Mouse (Mus musculus) brown adipose tissue, adult 24 weeks (tissue): ENCODE data around the gene Frmd4b. TPM values are rescaled to one million over a fixed set of nuclear protein-coding genes. Genes with fewer than 3 reads are reported as not detected.
A peak's percentile ranks its signal among the peaks of the same experiment; 100 is the strongest.
"Not testable (repeated sequence)": the region's sequence is repeated elsewhere in the genome, so short reads cannot be mapped to it uniquely, and the experiment has no call there.

Experiments
- H3K27ac ChIP-seq: fragments of 200-500 bp; replicated peaks from 2 replicates; pipeline ENCODE4 v1.5.1; 2012; ENCODE audit warnings: low read depth, mild to moderate bottlenecking, low read length
- H3K4me1 ChIP-seq: fragments of 200-500 bp; 2 replicates; pipeline ENCODE4 v1.6.1; 2012; ENCODE audit warnings: low read length, mixed read lengths; ENCODE audit not compliant: control insufficient read depth, insufficient read depth, insufficient read length
- H3K4me3 ChIP-seq: fragments of 200-500 bp; 2 replicates; pipeline ENCODE4 v1.5.1; 2012; ENCODE audit warnings: low read depth, mild to moderate bottlenecking, low read length, moderate library complexity; ENCODE audit not compliant: insufficient read depth
- polyA plus RNA-seq: library from polyadenylated mRNA; stranded (reverse); fragments of >200 nt; gene quantifications from 2 replicates; pipeline ENCODE4 v1.2.4, GENCODE M21; 2012; ENCODE audit not compliant: missing spikeins, insufficient read depth, insufficient read length

The Frmd4b gene
- polyA plus RNA-seq, 1 experiment: 3.2 TPM

DNA sequence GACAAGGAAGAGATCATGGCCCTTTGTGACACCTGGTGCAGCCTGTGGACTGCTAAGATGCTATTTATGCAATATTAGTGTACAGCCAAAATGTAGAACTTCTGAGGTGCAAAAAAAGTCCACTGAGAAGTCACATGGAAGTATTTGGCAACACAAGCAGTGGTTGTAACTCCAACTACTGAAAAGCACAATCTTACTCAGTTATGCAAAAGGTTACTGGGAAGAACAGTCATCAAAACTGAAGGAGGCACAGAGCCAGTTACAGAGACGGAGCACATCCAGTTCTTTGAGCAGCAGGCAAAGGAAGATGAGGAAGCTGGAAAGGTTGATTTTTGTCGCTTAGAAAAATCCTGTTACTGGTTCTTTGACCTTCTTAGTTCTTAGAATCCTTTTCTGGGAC is 167.5 kb downstream of the Frmd4b start:
- Histone ChIP-seq H3K27ac (peak overlapping the region; percentile 46), H3K4me1 (peaks cover 7% of the 10 kb centered on the region; the same call in 1 of the 2 replicates), H3K4me3 (no peak overlapping the region)

DNA sequence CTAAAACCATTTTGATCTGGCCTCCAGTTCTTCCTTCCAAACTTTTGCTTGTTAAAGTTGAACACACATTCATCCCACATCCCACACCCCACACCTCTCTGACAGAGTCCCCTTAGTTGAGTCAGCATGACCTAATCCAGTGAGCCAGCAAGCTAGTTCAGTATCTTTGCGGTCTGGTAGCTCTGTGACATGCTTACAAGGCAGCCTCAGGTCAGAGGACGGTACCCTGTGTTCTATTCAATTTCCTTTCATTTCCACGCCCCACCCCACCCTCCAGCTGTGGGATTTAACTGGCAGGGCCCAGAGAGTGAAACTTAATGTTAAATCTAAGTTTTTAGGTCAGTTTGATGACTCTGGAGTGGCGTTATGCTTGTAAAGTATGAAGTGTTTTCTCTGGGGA is 170.3 kb downstream of the Frmd4b start:
- Histone ChIP-seq H3K4me3 (no peak overlapping the region), H3K27ac (peak overlapping the region; percentile 55)

DNA sequence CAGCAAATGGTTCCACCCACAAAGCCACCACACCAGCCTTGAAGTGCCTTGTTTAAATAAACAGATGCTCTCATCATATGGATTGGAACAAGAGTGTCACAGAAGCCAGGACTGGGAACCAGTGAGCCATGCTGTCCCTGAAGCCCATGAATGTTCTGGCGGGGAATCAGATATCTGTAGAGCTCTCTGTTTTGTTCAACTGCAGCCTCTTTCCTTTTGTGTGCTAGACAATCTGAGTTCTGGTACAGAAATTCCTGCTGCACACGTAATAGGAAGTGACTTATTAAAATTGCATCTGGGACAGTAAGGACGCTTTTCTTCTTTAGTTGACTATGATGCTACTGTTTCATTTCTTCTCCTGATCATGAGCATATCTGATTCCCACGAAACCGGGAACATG is 173.2 kb downstream of the Frmd4b start:
- Histone ChIP-seq H3K4me1 (peaks cover 27% of the 10 kb centered on the region), H3K4me3 (no peak overlapping the region), H3K27ac (no peak overlapping the region; the same call in 1 of the 2 replicates)

More for the DNA sequence above, 170.3 kb downstream of the Frmd4b start:
- peaks cover 18% of the 10 kb centered on the region for H3K4me1 ChIP-seq

DNA sequence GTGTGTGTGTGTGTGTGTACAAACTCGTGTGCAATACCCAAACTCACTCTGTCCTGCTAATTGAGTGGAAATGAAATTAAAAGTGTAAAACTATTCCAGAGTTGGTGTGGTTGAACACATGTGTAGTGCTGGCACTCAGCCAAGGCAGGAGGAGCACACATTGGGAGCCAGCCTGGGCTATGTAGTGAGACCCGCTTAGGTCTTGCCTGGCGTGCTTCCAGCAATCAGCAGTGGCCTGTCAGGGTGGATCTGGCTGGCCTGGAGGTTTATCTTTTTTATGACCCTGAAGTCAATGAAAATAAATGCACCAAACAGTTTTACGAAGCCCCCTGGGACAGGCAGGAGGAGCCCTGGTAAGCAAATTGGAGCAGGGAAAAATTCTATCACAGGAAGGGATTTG is 173.8 kb downstream of the Frmd4b start:
- Histone ChIP-seq H3K27ac (no peak overlapping the region), H3K4me1 (peaks cover 27% of the 10 kb centered on the region)

DNA sequence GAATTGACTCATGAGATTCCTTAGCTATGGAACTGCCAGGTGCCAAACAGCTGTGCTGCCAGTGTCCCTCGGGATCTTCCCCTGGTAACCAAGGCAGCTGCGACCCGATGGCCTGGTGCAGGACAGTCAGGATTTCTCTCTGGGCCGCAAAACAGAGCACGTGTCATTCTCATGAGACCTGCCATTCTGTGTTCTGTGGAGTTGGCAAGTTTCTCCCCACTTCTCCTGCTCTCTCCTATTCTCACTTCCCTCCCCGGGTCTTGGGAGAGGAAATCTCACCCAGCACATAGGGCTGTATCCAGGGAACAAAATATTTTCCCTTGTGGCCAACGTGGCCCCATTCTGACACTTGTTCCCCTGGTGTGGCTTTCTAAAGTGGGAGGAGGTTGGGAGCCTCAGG is 176.0 kb downstream of the Frmd4b start:
- H3K4me1 ChIP-seq: peaks cover 20% of the 10 kb centered on the region
- peak overlapping the region; percentile 65 for H3K27ac ChIP-seq
- no peak overlapping the region for H3K4me3 ChIP-seq

More for the DNA sequence above, 173.8 kb downstream of the Frmd4b start:
- no peak overlapping the region for H3K4me3 ChIP-seq

DNA sequence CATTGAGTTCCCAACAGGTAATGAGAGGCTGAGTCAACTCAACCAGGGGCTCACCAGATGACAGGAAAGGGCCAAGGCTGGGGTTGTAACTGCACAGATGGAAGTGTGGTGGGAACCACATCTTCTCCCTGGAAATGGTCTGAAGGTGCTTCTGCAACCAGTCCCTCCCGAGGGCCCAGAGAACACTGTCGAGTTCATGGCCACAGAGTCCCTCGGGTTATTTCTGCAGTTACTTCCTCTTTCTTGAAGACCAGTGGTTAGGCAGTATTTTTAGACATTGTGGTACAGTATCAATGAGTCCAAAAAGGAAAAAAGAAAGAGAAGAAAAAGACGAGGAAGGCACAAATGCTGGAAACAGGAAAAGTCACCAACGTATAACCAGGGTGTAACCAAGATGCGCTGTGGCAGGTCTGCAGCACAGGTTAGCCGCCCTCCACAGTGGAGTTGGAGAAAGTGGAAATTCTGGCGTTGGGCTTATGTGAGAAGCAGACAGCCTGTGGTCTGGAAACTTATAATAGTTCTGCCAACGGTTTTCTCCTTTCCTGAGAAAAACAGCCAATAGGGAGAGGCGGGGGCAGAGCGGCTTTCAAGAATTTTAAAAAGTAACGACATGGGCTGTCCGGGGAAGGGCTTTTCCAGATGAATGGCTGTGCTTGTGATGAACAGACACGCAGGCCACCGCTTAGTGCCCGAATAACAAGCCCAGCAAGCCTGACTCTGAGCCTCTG is 178.3 kb downstream of the Frmd4b start:
- Histone ChIP-seq H3K4me1 (peaks cover 17% of the 10 kb centered on the region), H3K27ac (peak overlapping the region; percentile 57), H3K4me3 (no peak overlapping the region)

DNA sequence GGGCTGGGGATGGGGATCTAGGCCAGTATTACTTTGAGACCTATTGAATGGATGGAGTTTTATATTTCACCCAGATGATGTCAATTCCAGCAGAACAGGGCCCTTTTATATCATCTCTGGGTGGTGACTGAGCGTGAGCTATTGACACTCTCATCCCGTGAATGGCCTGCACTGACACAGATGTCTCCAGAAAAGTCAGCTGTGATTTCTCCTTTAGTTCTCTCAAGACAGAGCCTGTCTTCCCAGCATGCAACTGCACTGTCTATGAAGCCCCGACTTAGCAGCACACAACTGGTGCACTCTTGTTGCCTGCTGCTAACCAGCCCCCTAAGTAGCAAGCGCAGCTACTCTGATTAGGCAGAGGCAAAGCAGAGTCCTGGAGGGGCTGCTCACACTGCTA is 182.6 kb downstream of the Frmd4b start:
- H3K4me3 ChIP-seq: no peak overlapping the region
- no peak overlapping the region for H3K27ac ChIP-seq
- no peaks in the 10 kb centered on the region for H3K4me1 ChIP-seq

DNA sequence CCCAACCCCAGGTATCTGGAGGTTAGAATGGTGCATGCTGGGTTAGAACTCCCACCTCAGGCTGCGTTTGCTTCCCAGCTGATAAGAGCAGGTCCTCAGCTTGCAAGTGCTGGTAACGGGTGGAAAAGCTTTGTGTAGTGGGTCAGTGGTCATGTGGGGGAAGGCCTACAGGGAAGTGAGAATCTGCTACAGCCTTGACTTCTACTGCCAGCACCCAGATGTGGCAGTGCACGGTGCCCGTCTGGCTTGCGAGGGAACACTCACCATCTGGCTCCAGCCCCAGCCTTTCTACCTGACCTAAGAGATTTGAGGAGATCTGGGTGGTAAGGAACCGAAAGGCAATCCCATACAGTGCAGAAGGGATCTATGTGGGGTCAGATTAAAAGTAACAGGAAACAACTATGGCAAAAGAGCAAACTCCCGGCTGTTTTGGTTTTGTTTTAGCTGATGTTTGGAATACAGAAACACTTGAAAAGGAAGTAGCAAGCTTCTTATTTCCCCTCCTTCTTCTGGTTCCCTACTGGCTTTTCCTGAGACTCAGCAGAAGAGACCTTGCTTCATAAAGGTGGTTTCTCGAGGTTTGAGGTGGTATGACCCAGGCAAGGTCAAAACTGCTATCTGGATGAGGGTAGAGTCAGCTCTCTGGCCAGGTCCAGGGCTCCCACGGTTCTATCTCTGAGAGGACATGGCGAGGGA is 185.9 kb downstream of the Frmd4b start:
- no peaks in the 10 kb centered on the region for H3K4me1 ChIP-seq
- peak overlapping the region; percentile 37; the same call in 1 of the 2 replicates for H3K4me3 ChIP-seq
- H3K27ac ChIP-seq: peak overlapping the region; percentile 86

DNA sequence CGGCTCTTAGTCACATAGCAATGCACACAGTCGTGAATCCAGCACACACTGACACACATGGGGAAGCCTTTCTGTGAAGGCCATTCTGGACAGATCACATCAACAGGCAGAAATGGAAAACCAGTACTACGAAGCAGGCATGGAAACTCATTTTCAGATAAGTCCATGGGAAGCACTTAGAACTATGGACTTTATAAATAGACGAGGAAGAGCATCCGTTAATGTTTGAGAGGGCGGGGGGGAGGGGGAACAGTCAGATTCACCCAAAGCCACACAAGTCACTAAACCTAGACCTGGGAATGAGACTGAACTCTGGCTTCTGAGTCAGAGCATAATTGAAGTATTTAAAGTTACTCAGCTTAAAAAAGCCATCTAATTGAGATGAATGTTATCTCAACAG is 186.8 kb downstream of the Frmd4b start:
- Histone ChIP-seq H3K27ac (peak overlapping the region; percentile 76), H3K4me1 (no peaks in the 10 kb centered on the region), H3K4me3 (no peak overlapping the region)

DNA sequence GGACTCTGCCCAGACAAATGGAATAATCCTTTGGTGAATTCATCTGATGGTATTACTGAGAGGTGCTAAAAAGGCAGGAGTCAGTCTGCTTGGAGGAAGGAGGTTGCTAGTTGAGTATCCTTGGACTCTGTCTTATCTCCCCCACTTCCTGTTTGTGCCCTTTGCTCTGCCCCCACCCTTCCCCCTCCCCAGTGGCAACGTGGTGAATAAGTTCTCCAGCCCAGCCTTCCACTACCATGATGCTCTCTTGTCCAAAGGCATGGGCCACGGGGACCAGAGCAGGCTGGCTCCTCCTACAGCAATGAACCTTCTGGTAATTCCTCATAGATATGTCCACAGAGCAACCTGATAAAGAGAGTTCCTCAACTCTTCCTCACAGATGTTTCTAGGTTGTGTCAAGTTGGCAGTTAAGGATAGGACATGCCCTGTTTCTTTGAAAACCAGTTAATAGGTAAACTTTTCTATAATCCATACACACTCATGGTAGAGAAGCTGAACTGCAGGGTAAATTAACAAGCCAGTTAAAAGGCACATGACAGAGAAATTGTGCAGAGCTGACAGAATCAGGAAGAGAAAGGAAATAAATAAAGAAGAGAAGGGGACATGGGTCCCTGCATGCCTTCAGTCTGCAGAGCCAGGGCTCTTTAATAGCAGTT is 187.5 kb downstream of the Frmd4b start:
- no peak overlapping the region for H3K4me3 ChIP-seq
- no peaks in the 10 kb centered on the region for H3K4me1 ChIP-seq
- H3K27ac ChIP-seq: peak overlapping the region; percentile 76

DNA sequence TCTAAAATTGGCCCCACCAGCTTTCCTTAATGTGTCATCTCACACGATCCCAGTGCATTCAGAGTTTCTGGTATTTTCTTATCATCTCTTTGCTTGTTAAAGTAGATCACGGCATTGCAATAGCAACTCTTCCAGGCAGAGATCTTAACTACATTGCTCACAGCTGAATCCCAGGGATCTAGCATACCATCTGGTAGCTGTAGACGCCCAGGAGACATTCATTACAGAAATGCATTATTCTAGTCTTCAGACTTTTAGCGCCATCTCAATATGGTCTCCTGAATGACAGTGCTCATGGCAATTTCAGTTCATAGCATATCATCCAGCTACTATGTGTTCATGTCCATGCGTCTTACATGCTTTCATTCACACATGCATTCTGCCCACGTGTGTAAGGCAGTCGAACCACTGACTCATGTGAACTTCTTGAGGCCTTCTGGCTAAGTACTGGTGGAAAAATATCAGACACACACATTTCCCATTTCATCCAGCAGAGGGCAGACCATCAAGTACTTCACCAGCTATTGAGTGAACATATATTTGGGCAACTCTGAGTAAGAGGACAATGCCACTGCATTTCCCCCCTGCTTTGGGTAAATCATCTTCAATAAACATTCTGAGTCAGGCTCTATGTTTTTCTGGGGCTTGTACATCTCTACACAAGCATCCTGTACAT is 197.4 kb downstream of the Frmd4b start:
- no peak overlapping the region for H3K27ac ChIP-seq
- no peak overlapping the region for H3K4me3 ChIP-seq
- H3K4me1 ChIP-seq: no peaks in the 10 kb centered on the region

DNA sequence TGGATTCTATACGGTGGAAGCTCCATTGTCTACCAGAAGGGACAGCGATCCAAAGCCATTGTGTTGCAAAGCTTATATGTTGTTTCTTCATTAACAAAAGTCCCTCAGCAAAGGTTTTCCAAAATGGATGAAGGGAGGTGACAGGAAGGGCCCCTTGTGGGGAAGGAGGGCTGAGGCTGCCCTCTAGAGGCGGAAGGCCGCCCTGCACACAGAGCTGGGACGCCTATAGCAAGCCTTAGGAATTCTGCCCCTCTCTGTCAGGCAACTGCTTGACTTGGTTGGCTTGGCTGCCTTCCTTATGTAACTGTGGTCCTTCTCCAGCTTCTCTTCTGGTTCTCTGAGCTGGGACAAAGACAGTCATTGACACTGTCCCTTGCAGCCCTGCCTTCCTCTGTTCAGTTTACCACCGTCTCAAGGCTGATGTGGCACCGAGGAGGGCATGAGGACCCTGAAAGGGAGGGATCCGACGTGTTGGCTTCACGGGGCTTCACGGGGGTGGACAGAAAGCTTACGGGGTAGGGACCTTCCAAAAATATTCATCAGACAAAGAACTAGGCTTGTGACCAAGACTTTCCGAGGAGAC is 200.3 kb downstream of the Frmd4b start:
- Histone ChIP-seq H3K4me3 (no peak overlapping the region), H3K27ac (no peak overlapping the region), H3K4me1 (no peaks in the 10 kb centered on the region; the same call in 1 of the 2 replicates)

DNA sequence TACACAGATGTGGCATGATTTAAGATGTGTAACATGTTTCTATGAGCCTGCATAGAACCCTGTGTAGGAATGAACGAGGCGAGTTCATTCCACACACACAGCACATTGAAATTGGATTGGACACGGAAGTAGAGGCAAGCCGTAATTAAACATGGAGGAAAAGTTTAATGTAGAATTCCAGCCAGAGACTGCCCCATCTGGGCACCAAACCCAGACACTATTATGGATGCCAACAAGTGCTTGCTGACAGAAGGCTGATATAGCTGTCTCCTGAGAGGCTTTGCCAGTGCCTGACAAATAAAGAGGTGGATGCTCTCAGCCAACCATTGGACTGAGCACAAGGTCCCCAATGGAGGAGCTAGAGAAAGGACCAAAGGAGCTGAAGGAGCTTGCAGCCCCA is 201.8 kb downstream of the Frmd4b start:
- H3K4me1 ChIP-seq, H3K27ac ChIP-seq, H3K4me3 ChIP-seq: not testable (repeated sequence)

DNA sequence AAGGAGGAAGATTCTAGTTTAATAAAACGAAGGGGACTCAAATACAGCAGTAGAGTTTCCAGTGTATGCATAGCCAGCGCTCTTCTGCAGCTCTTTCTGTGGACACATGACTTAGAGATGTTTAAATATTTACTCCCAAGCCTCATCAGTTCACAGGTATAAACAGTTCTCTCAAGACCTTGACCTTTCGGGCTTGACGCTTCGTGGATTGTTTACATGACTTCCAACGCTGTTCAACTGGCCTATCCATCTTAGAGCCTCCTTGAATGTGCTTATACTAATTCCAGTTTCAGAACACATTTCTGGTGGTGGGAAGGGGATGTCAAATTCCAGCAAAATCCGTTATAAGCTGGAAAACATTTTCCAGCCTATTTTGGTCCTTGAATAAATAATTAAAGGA is 203.9 kb downstream of the Frmd4b start:
- no peaks in the 10 kb centered on the region; the same call in 1 of the 2 replicates for H3K4me1 ChIP-seq
- no peak overlapping the region for H3K27ac ChIP-seq
- H3K4me3 ChIP-seq: no peak overlapping the region

DNA sequence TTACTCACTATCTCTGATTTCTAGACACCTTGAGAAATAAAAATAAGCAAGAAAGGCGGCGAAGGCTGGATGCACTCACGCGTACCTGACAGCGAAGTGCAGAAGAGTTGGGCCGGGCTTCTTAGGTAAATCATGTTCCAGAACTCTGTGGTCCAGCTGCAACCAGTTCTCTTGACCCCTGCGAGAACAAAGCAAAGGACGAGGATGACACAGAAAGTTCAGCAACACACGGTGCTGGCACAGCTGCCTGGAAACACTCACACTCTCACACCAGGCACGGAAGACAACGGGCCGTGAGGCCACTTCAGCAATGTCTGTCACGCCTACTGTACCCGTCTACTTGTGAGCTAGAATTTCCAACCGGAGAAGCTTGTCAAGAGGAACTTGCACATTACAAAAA is 204.9 kb downstream of the Frmd4b start:
- H3K27ac ChIP-seq: no peak overlapping the region

More for the DNA sequence above, 204.9 kb downstream of the Frmd4b start:
- Histone ChIP-seq H3K4me3 (no peak overlapping the region), H3K4me1 (no peaks in the 10 kb centered on the region; the same call in 1 of the 2 replicates)
